Mouse (Mus musculus) megakaryocyte progenitor cell, adult 5-6 weeks (primary cell): ENCODE data around the gene Kdm5a. TPM values are rescaled to one million over a fixed set of nuclear protein-coding genes. Genes with fewer than 3 reads are reported as not detected.

Source experiments
- ATAC-seq: replicated peaks from 2 replicates; pipeline ENCODE4 v1.8.0; 2016; ENCODE audit warnings: mild to moderate bottlenecking, moderate TSS enrichment, inconsistent platforms; ENCODE audit not compliant: poor library complexity
- total RNA-seq, 2 experiments: library from RNA; stranded (forward) in 1 of 2; stranded (reverse) in 1 of 2; fragments of 157-497, 149-512 nt in 1 of 2; fragments of 200-1000 nt in 1 of 2; gene quantifications; 2 replicates each; pipeline versions ENCODE4 v1.2.3 to v1.2.4; 2015 to 2017

Kdm5a gene
- total RNA-seq, 2 experiments from 2014 or later: 31.0 to 68.8 TPM

- ATAC-seq: no peak
Measured at GRCm38 (mm10) chr6:120438161-120438560, 74.2 kb downstream of the Kdm5a start.

DNA sequence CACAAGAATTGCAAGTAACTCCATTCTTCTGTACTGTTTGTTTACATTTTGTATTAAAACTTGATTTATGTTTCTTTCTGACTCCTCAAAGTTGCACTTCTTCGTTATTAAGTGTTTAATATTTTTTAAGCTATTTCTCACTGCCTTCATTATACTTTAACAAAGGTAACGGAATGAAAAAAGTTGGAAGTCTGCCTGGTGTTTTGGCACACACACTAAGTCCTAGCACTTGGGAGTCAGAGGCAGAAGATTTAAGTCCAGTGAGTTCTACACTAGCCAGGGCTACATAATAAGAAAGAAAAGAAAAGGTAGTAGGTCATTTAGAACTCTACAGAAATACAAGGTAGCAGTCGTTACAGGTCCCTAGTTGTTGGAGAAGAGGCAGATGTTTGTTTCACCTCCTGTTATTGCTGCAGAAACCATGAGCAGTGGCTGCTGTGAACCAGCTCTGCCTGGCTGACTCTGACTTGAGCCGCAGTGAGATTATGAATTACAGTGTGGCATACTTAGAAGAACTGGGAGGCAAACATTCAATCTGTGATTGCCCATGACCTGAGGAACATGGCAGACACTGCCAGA, 78.3 kb downstream of the Kdm5a start:
- ATAC-seq: no peak

DNA sequence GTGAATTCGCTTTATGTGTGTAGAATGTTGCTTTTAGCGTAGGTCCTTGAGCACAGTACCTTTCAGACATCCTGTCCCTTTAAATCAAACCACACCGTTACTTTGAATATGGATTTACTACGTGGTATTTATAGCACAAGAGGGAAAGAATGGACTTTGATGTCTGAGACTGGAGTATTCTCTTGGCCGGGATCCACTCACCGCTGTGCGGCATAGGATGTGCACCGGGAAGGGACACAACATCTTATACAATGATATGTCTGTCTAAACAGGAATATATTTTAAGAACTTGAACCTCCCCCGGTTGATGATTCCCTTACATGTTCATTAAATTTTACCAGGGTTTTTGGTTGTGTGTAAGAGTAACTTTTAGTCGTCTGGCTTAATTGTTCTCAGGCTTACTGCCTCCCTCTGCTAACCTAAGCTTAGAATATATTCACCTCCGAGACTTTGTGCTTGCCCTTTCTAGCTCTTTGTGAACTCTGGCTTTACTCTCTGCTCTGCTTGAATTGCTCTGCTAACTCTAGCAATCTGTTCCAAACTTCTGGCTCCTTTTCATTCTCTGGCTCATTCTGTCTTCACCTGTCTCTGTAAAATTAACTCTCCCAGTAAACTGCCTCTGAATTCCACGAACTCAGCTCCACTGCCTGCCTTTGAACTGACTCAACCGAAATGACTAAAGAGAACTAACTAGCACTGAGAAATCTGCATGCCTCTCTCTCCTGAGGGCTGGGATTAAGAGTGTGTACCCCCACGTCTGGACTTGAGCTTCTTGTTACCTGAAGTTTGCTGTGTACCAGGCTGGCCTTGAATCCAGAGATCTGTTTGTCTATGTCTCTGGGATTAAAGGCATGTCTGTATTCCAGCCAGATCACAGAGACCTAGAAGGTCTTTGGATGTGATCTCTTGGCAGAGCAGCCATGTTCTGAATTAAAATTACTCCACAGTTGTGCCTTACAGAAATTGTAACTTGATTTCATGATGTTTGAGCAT, 79.7 kb downstream of the Kdm5a start:
- ATAC-seq: no peak

- ATAC-seq: no peak
Measured at GRCm38 (mm10) chr6:120450208-120450607, 86.3 kb downstream of the Kdm5a start.

GRCm38 (mm10) chr6:120452384-120453102, 88.6 kb downstream of the Kdm5a start:
- ATAC-seq: peak; percentile 62

DNA sequence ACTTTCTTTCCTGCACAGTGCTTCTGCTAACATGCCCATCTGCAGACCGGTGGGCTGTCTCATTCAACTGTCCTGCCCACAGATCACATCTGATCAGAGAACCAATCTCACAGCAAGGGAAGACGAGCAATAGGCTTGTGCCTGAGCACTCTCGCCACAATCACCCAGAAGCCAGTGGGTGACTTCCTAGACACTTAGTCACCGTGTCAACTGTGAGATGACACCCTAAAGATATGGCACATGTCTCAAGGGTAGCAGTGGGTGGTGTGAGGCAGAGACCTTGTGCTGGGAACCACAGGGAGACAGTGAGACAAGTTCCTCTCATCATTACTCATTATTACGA, 89.2 kb downstream of the Kdm5a start:
- ATAC-seq: peak; percentile 57

- no peak for ATAC-seq
Measured at GRCm38 (mm10) chr6:120453556-120453955, 89.6 kb downstream of the Kdm5a start.

- ATAC-seq: peak; percentile 23
Measured at GRCm38 (mm10) chr6:120454627-120455077, 90.7 kb downstream of the Kdm5a start.

- ATAC-seq: no peak; the same call in 1 of the 2 replicates
Measured at GRCm38 (mm10) chr6:120457074-120457473, 93.2 kb downstream of the Kdm5a start.

DNA sequence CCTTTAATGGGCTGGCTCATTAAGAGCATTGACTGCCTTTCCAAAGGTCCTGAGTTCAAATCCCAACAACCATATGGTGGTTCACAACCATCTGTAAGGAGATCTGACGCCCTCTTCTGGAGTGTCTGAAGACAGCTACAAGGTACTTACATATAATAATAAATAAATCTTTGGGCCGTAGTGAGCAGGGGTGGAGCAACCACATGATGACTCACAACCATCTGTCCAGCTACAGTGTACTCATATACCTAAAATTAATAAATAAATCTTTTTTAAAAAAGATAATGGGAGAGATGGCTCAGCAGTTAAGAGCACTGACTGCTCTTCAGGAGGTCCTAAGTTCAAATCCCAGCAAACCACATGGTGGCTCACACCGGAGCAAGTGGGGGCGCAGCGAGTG, 93.8 kb downstream of the Kdm5a start:
- no peak for ATAC-seq

DNA sequence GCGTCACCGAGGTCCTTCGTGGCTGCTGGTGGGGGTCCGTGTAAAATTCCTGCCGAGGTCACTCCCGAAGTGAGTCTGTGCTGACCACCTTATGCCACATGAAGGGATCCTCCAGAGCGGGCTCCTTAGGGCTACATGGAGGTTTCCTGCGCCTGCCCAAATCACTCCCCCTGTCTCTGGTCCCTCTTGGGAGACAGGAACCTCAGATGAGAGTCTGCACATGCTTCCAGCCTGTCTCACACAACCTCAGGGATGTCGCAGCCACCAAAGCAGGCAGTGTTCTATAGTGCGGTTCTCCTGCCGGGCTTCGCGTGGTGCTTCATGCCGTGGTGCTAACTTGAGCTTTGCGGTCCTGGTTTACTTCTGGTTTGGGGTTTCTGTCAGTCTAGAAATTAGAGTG, 97.3 kb downstream of the Kdm5a start:
- ATAC-seq: no peak

DNA sequence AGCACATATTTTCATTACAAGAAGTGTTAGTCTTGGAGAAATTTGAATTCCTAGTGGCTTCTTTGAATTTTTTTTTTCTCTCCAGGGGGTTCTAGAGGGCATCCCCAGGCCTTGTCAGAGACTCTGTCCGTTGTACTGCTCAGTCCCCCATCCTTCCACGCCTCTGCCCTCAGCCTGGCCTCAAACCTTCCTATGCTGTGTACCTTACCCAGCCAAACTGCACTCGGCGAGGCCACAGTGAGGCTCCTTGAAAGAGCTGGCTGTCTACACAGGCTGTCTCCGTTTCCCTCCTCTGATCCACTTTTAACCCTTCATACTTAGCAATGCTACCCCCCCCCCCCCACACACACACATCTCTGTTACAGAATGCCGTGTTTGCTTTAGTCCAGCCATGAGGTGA, 98.3 kb downstream of the Kdm5a start:
- ATAC-seq: no peak

DNA sequence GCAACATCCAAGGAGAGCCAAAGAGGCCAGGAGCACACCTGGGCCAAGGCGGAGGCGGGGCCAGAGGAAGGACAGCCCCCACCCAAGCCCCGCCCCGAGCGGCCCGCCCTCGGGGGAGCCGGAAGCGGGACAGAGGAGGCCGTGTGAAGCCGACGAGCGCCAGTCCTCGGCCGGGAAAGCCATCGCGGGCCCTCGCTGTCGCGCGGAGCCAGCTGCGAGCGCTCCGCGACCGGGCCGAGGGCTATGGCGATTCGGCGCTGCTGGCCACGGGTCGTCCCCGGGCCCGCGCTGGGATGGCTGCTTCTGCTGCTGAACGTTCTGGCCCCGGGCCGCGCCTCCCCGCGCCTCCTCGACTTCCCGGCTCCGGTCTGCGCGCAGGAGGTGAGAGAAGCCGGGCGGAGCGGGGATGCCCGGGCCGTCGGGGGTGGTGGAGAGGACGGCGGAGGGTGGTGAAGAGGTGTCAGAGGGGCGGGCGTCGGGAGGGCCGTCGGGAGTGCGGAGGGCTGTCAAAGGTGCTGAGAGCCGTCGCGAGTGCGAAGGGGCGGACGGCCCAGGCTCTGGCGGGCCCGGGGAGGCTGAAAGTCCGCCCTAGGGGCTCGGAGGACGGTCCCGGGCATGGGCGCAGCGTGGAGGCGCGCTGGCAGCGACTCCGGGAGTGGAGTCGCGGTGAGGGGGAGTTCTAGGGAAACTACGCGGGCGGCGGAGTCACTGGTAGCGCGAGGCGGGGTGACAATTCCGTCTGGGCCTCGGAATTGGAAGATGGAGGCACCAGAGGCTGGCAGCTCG, 99.4 kb downstream of the Kdm5a start, which contains the start of gene Il17ra:
Gene Il17ra, plus strand, starts transcription at position 162 of the 786 bp plus-strand sequence.
- ATAC-seq: peak; percentile 50

DNA sequence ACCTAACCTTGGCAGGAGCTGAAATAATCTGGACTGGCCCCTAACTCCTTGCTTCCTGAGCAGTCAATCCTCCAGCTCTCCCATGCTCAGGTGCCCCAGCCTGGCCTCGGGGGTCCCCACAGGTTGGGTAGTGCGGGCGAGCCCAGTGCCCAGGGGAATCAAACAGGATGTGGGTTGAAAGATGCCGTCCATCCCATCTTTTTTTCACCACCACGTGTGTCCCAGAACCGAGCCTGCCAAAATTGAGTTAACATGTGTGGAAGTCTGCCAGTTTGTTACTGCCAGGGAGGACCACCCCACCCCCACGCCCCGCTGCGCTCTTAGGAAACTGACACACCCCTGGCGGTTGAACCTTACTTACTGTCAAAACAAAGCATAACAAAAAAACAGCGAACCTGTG, 100.0 kb downstream of the Kdm5a start:
- ATAC-seq: peak; percentile 43

DNA sequence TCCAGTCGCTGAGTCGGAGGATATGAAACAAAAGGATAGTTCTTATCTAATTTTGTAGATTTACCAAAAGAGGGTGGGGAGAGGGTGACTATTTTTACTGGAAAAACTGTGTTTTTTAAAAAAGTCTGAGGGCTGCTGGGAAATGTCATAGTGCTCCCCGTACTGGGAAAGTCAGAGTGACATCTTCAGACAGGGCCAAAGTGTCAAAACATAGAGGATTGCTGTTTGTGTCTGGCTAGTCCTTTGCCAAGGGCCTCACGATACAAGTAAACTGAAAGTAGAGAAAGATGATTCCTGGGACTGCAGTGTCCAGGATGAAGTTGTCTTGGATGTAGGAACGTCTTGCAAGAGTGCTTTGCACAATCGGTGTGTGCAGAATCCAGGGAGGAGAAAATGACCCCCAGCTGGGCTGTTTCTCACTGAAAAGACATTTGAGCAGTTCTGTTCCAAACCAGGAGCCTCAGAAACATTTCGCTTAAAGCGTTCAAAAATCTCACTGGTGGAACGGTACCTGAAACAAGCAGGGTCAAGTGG, 100.5 kb downstream of the Kdm5a start:
- ATAC-seq: no peak

GRCm38 (mm10) chr6:120465393-120465792, 101.5 kb downstream of the Kdm5a start:
- ATAC-seq: no peak

GRCm38 (mm10) chr6:120466609-120467329, 102.8 kb downstream of the Kdm5a start:
- ATAC-seq: peak; percentile 58

DNA sequence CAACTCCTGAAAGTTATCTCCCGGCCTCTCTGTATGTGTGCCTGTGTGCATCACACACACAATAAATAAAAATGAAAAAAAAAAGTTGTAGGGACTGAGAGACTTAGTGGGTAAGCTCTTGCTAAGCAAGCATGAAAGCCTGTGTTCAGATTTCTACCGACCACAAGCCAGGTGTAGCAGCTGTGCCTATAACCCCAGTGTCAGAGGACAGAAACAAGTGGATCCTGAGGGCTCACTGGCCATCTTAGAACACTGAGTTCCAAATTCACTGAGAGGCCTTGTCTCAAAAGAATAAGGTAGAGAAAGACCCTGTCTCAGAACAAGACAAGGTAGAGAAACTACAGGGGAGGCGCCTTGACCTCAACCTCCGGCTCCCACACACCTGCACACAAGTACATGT, 104.3 kb downstream of the Kdm5a start:
- ATAC-seq: no peak

- ATAC-seq: no peak
Measured at GRCm38 (mm10) chr6:120469268-120469667, 105.3 kb downstream of the Kdm5a start.

- ATAC-seq: no peak
Measured at GRCm38 (mm10) chr6:120469770-120470169, 105.8 kb downstream of the Kdm5a start.
